ENCODE assay signal across 8 mouse cellular contexts in genomic region chr17:27634871-27635574, GRCm38 (mm10). TPM values are rescaled to one million over a fixed set of nuclear protein-coding genes. Genes with fewer than 3 reads are reported as not detected.
DNase-seq lines count a peak whose midpoint lies in the region; ATAC-seq and TF ChIP-seq lines count a peak whose summit lies in the region.

RPS10-NUDT3 (minus strand) TSS chr17:27635222.

- H3K4me3 ChIP-seq in cortical plate, adult 2 months (ENCODE audit: insufficient read depth, low read length), result peak within 1 kb of the TSS; percentile 71

- DNase-seq in adrenal gland, adult (ENCODE audit: inconsistent age in 2 of 2, low spot score in 1 of 2), result peak; percentile 93 to 97
- DNase-seq in gastrocnemius, postnatal 10 days, result peak; percentile 88
- peak; percentile 92 to 93 for DNase-seq in left cerebral cortex, postnatal 25 days (ENCODE audit: low spot score in 2 of 2)
- DNase-seq in mesoderm, embryonic 11.5 days (ENCODE audit: low read depth, low spot score), result peak; percentile 95
- DNase-seq in right cerebral cortex, postnatal 25 days, result peak; percentile 90
- peak; percentile 81 to 86 for DNase-seq in urinary bladder, postnatal 36 days (ENCODE audit: low spot score in 2 of 2)

- intact Hi-C loops in left cerebral cortex, postnatal 25 days (cut with DNase I), result loop anchor here (2.0 kb wide), 1 partner anchor 70 kb away; the partner anchor contains the start of gene AI413582

- ATAC-seq in inflammation-experienced regulatory T-cells, adult 6 months, result peak; percentile 93

- peaks cover 2% of the 10 kb centered on the region; the same call in 1 of the 2 replicates for H3K4me1 ChIP-seq in cortical plate, adult 2 months (ENCODE audit: control insufficient read depth, insufficient read depth, low read length)

- TF ChIP-seq POLR2A in cortical plate, adult 2 months (IDR thresholded peaks at IDR 0.05; ENCODE audit: extremely low read depth, insufficient read depth, low read length), result peak; percentile 68; the same call in 1 of the 2 replicates

- no peak for TF ChIP-seq CTCF in cortical plate, adult 2 months (IDR thresholded peaks at IDR 0.05; ENCODE audit: extremely low read depth, insufficient read depth, low read length)

- peak within 1 kb of the TSS; percentile 41; the same call in 1 of the 2 replicates for H3K27ac ChIP-seq in cortical plate, adult 2 months (ENCODE audit: insufficient read depth, low read length)

RNA-seq across cellular contexts. Expression of gene RPS10-NUDT3, which starts in this region (rescaled TPM):
- polyA plus RNA-seq in cortical plate, adult 2 months (2012; rRNA removed), result 0.15 and 0.47 TPM in 2 replicates
- not detected for total RNA-seq in gastrocnemius, postnatal 10 days (2021)
- not detected for polyA plus RNA-seq in inflammation-experienced regulatory T-cells, adult 6 months (2017; shearing (Covaris generic))
- total RNA-seq in left cerebral cortex, postnatal 25 days (2021), result 1 to 10 TPM in 1 of 2 experiments, not detected in 1; 2.1 TPM

Comparison
In these comparisons a context has a peak if more than half of its experiments do, and no peak if none do; other contexts are left out.
1. Peak in every context shown above with its lines: DNase-seq, ATAC-seq, H3K4me3 ChIP-seq and H3K27ac ChIP-seq.
2. Peak in DNase-seq in gastrocnemius, postnatal 10 days; RNA of the gene not detected or under 1 TPM.
3. Peak in ATAC-seq in inflammation-experienced regulatory T-cells, adult 6 months; RNA of the gene not detected or under 1 TPM.